Mouse (Mus musculus) stomach, embryonic 14.5 days (tissue): ENCODE measurements around the gene Akap6. TPM values are rescaled to one million over a fixed set of nuclear protein-coding genes. Genes with fewer than 3 reads are reported as not detected.

Experiments
- ATAC-seq: fragments of 200-750 bp; cut with Nextera tagmentation; 2 replicates; pipeline ENCODE4 v1.8.0; 2017; ENCODE audit warnings: low read depth, moderate TSS enrichment; ENCODE audit not compliant: insufficient number of reproducible peaks, insufficient read depth, low FRiP score
- H3K27ac ChIP-seq: fragments of 300-500 bp; sonication (generic); 2 replicates; pipeline ENCODE4 v1.5.1; 2014; ENCODE audit warnings: mild to moderate bottlenecking, low read length, moderate library complexity, mixed read lengths
- H3K27me3 ChIP-seq: fragments of 300-500 bp; sonication (generic); 2 replicates; pipeline ENCODE4 v1.6.1; 2014; ENCODE audit warnings: low read length, control low read depth, mixed read lengths; ENCODE audit not compliant: control insufficient read depth, insufficient read depth
- H3K36me3 ChIP-seq: fragments of 300-500 bp; sonication (generic); 2 replicates; pipeline ENCODE4 v1.6.1; 2014; ENCODE audit warnings: mild to moderate bottlenecking, control low read depth, low read length, moderate library complexity, mixed read lengths; ENCODE audit not compliant: control insufficient read depth, insufficient read depth
- H3K4me1 ChIP-seq: fragments of 300-500 bp; sonication (generic); 2 replicates; pipeline ENCODE4 v1.6.1; 2014; ENCODE audit warnings: low read length, control low read depth, mixed read lengths; ENCODE audit not compliant: control insufficient read depth, insufficient read depth
- H3K4me2 ChIP-seq: fragments of 300-500 bp; sonication (generic); replicated peaks from 2 replicates; pipeline ENCODE4 v1.6.1; 2014; ENCODE audit warnings: low read depth, low read length, control low read depth
- H3K4me3 ChIP-seq: fragments of 300-500 bp; sonication (generic); 2 replicates; pipeline ENCODE4 v1.5.1; 2014; ENCODE audit warnings: low read depth, low read length, control low read depth
- H3K9ac ChIP-seq: fragments of 300-500 bp; sonication (generic); replicated peaks from 2 replicates; pipeline ENCODE4 v1.6.1; 2014; ENCODE audit warnings: low read depth, mild to moderate bottlenecking, control low read depth, low read length, moderate library complexity, mixed read lengths
- H3K9me3 ChIP-seq: fragments of 300-500 bp; sonication (generic); 2 replicates; pipeline ENCODE4 v1.6.1; 2016; ENCODE audit warnings: low read depth, low read length, control low read depth; ENCODE audit not compliant: control insufficient read depth
- WGBS: fragments of 180-500 bp; shearing (Covaris S2); extraction: QIAGEN DNeasy Blood & Tissue Kit; methylation state at CpG from one replicate; pipeline ENCODE4 v1.1.7; 2014; 5-methylcytosine and 5-hydroxymethylcytosine counted together
- polyA plus RNA-seq: library from polyadenylated mRNA; unstranded; fragments of >200 nt; fragmentation: Nextera tagmentation; extraction: Ambion mirVana; gene quantifications from 2 replicates; pipeline ENCODE4 v1.2.1, GENCODE M21; 2014

Gene Akap6
- polyA plus RNA-seq, 1 experiment from 2014 or later: 2.7 TPM

DNA sequence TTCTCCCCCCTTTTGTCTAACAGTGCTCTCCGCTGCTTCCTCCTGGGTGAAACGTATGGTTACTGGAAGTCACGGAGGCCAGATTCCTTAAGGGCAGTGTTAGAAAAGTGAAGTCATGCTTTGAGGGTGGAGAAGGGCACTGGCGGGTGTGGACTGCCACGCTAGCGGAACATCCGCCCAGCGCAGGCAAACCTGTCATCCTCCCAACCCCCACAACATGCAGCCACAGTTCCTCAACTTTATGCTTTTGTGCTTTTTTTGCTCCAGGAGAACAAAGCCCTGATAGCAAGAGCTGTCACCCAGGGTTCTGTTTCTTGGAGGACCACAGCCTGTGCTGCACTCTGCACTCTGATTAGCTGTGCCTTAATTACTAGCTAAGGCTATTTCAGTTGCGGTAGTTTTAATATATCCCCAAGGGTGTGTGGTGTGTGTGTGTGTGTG, 2.0 kb downstream of the Akap6 start:
- Histone ChIP-seq H3K27me3 (no peaks in the 10 kb centered on the region), H3K4me1 (peaks cover 2% of the 10 kb centered on the region; the same call in 1 of the 2 replicates), H3K9me3 (no peaks in the 10 kb centered on the region), H3K4me2 (peak overlapping the region; percentile 29), H3K36me3 (no peaks in the 10 kb centered on the region), H3K4me3 (no peak overlapping the region), H3K9ac (no peak overlapping the region), H3K27ac (peak overlapping the region; percentile 48)
- ATAC-seq: peak; percentile 60; the same call in 1 of the 2 replicates
- 46% methylated on average over 9 of the region's 9 CpGs for WGBS

DNA sequence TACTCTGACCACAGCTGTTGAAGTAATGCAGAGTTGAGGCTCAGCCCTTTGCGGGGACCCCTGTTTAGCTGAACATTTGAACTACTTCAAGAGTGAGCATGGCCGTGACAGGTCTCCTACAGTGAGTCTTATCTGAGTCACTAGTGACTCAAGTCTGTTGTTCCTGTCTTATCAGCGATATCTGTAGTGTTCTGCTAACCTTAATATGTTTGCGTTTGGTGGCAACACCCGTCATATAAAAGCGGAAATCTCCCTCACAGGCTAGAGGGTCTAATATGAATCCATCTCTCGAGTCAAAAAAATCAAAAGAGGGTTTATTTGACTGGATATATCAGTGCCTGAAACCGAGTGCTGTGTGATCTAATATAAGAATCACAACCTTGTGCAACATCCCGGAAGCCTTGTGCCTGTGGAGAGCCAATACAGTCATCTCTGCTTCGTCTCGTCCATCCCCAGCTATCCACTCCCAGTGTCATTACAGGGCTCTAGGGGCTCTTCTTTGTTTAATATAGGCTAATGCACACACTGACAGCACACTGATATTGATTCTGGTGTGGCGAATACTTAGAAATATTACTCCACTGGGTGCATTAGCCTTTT, 3.3 kb downstream of the Akap6 start:
- Histone ChIP-seq H3K4me3 (no peak overlapping the region), H3K27ac (no peak overlapping the region), H3K9ac (no peak overlapping the region), H3K36me3 (no peaks in the 10 kb centered on the region), H3K4me1 (peaks cover 2% of the 10 kb centered on the region; the same call in 1 of the 2 replicates), H3K27me3 (no peaks in the 10 kb centered on the region), H3K9me3 (no peaks in the 10 kb centered on the region), H3K4me2 (no peak overlapping the region)
- 66% methylated on average over 12 of the region's 12 CpGs for WGBS
- no peak for ATAC-seq

- no peak overlapping the region for H3K4me3 ChIP-seq
- no peaks in the 10 kb centered on the region for H3K9me3 ChIP-seq
- H3K4me2 ChIP-seq: no peak overlapping the region
- peaks cover 2% of the 10 kb centered on the region; the same call in 1 of the 2 replicates for H3K4me1 ChIP-seq
- ATAC-seq: no peak
- no peak overlapping the region for H3K9ac ChIP-seq
- 78% methylated on average over 4 of the region's 4 CpGs for whole genome bisulfite sequencing
- no peaks in the 10 kb centered on the region for H3K36me3 ChIP-seq
- H3K27ac ChIP-seq: no peak overlapping the region
- no peaks in the 10 kb centered on the region for H3K27me3 ChIP-seq
These were observed 4.9 kb downstream of the Akap6 start for GRCm38 (mm10) chr12:52704081-52704480.

- Histone ChIP-seq H3K4me1 (peaks cover 2% of the 10 kb centered on the region; the same call in 1 of the 2 replicates), H3K9me3 (no peaks in the 10 kb centered on the region), H3K27ac (no peak overlapping the region), H3K4me3 (no peak overlapping the region), H3K9ac (no peak overlapping the region), H3K4me2 (no peak overlapping the region), H3K36me3 (no peaks in the 10 kb centered on the region), H3K27me3 (no peaks in the 10 kb centered on the region)
- no peak for ATAC-seq
- WGBS: 61% methylated on average over 3 of the region's 3 CpGs
These were observed 5.6 kb downstream of the Akap6 start for GRCm38 (mm10) chr12:52704810-52705209.

- no peaks in the 10 kb centered on the region for H3K36me3 ChIP-seq
- ATAC-seq: no peak
- no peak overlapping the region for H3K4me3 ChIP-seq
- H3K4me1 ChIP-seq: no peaks in the 10 kb centered on the region
- H3K27ac ChIP-seq: no peak overlapping the region
- H3K4me2 ChIP-seq: no peak overlapping the region
- no peaks in the 10 kb centered on the region for H3K9me3 ChIP-seq
- H3K9ac ChIP-seq: no peak overlapping the region
- 78% methylated on average over 3 of the region's 3 CpGs for WGBS
- H3K27me3 ChIP-seq: no peaks in the 10 kb centered on the region
These were observed 12.2 kb downstream of the Akap6 start for GRCm38 (mm10) chr12:52711382-52711781.

- no peak overlapping the region for H3K9ac ChIP-seq
- H3K4me3 ChIP-seq: no peak overlapping the region
- H3K36me3 ChIP-seq: no peaks in the 10 kb centered on the region
- no peak overlapping the region for H3K27ac ChIP-seq
- ATAC-seq: no peak
- H3K4me1 ChIP-seq: no peaks in the 10 kb centered on the region
- H3K27me3 ChIP-seq: no peaks in the 10 kb centered on the region
- H3K4me2 ChIP-seq: no peak overlapping the region
- 63% methylated on average over 7 of the region's 7 CpGs for WGBS
- no peaks in the 10 kb centered on the region for H3K9me3 ChIP-seq
These were observed 12.9 kb downstream of the Akap6 start for GRCm38 (mm10) chr12:52711857-52712640.

DNA sequence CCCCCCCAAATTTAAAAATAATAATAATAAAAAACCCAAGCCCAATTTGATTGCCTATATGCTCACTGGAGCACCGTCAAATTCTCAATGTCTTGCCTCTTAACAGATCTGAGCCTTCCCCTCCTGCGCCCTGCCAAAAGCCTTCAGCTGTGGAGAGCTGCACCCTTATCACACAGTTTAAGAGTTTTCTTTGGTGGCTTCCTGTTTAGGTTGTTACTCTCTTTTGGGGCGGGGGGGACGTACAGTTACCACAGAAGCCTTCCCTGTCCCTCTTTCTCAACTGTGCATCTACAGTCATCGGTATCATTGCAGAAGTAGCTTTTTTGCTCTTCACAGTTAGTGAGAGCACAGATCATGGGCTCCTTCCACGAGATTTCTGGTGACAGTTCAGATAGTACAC, 19.2 kb downstream of the Akap6 start:
- Histone ChIP-seq H3K4me1 (no peaks in the 10 kb centered on the region), H3K36me3 (no peaks in the 10 kb centered on the region)

DNA sequence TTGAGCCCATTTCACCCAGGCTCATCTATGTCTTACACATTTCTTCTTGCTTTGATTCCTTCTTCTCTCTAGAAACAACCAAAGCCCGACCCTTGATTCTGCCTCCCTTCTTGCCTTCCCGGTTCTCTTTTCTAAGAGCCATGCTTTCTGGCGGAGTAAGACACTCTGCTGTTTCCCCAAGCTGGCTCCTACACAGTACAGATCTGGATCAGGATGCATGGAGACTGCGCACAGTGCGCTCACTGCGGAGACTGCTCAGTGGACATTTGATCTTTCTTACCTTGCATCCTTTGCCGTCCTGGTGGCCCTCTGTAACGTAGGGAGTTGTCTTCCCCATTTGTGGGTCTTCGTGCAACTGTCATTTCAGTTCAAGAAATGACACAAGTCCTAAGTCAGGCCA, 20.0 kb downstream of the Akap6 start:
- Histone ChIP-seq H3K4me2 (no peak overlapping the region), H3K27me3 (no peaks in the 10 kb centered on the region), H3K4me3 (no peak overlapping the region), H3K36me3 (no peaks in the 10 kb centered on the region), H3K27ac (no peak overlapping the region), H3K4me1 (no peaks in the 10 kb centered on the region), H3K9me3 (no peaks in the 10 kb centered on the region), H3K9ac (no peak overlapping the region)
- no peak for ATAC-seq
- WGBS: 89% methylated on average over 9 of the region's 9 CpGs

More for the DNA sequence above, 19.2 kb downstream of the Akap6 start:
- H3K9ac ChIP-seq: no peak overlapping the region
- no peak overlapping the region for H3K27ac ChIP-seq
- H3K4me2 ChIP-seq: no peak overlapping the region
- WGBS: 84% methylated on average over 6 of the region's 6 CpGs
- H3K4me3 ChIP-seq: no peak overlapping the region
- H3K9me3 ChIP-seq: no peaks in the 10 kb centered on the region
- no peaks in the 10 kb centered on the region for H3K27me3 ChIP-seq
- ATAC-seq: no peak
